7 mouse cellular contexts compared by ENCODE assay signal in the genomic region with DNA sequence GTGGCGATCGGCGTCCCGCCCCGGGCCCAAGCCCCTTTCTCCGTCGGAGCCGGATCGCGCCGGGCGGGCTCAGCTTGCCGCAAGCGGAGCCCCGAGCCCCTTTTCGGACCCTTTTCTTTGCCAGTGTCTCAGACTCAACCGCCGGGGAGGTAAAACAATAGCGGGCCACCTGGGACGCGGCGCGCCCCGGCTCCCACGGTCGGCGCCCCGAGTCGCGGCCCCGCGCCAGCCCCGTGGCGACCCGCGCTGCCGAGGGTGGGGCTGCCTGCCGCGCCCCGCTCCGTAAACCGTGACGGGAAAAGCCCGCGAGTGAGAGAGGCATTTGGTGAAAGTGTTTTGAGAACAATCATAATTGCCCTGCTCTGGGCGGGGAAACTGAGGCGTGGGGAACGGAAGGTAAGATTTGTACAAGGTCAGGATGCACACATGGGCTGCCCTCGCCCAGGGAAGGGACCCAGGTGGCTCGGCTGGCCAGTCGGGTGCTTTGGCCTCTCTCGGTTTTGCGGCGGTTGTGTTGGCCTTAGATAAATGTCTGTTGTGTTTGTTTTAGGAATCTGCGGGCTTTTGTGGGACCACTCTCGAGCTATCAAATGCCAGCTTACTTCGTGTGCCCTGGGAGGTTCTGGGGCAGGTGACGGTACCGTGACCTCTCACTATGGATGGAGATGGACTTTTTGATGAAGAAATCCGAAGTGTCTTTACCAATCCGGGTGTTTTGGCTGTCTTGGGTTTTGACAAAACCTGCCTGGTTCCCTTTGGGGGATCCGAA. TPM values are rescaled to one million over a fixed set of nuclear protein-coding genes. Genes with fewer than 3 reads are reported as not detected.
A peak's percentile ranks its signal among the peaks of the same experiment; 100 is the strongest.
DNase-seq lines count a peak whose midpoint lies in the region; ATAC-seq and TF ChIP-seq lines count a peak whose summit lies in the region.

No protein-coding gene starts in this region.

- H3K36me3 ChIP-seq in megakaryocyte, embryonic 14.5 days (replicated peaks; ENCODE audit: low read length): no peaks in the 10 kb centered on the region
- H3K36me3 ChIP-seq in embryonic facial prominence, embryonic 10.5 days (replicated peaks): no peaks in the 10 kb centered on the region
- H3K36me3 ChIP-seq in heart, embryonic 16.5 days (ENCODE audit: control insufficient read depth, insufficient read depth): no peaks in the 10 kb centered on the region
- no peaks in the 10 kb centered on the region for H3K36me3 ChIP-seq in liver, embryonic 14.5 days (replicated peaks; ENCODE audit: control insufficient read depth, insufficient read depth, low read depth)

- no peak for TF ChIP-seq EP300 in liver, embryonic 14.5 days (IDR thresholded peaks at IDR 0.05; ENCODE audit: low read depth)

- H3K4me2 ChIP-seq in heart, embryonic 16.5 days (ENCODE audit: low read depth, low read length): peak overlapping the region; percentile 91
- peak overlapping the region; percentile 92 for H3K4me2 ChIP-seq in liver, embryonic 14.5 days (ENCODE audit: low read depth)

- peaks cover 20% of the 10 kb centered on the region for H3K4me1 ChIP-seq in megakaryocyte, embryonic 14.5 days
- H3K4me1 ChIP-seq in embryonic facial prominence, embryonic 10.5 days: peaks cover 70% of the 10 kb centered on the region
- H3K4me1 ChIP-seq in heart, embryonic 16.5 days (ENCODE audit: control insufficient read depth, insufficient read depth, low read length): peaks cover 34% of the 10 kb centered on the region
- peaks cover 8 to 44% of the 10 kb centered on the region in 2 experiments for H3K4me1 ChIP-seq in liver, embryonic 14.5 days (replicated peaks; ENCODE audit: control insufficient read depth in 2 of 2, insufficient read depth in 2 of 2, low read length in 1 of 2)

- TF ChIP-seq CTCF in liver, embryonic 14.5 days (IDR thresholded peaks at IDR 0.05; ENCODE audit: low read depth): no peak

- H3K9ac ChIP-seq in heart, embryonic 16.5 days (ENCODE audit: low read length): peak overlapping the region; percentile 90
- H3K9ac ChIP-seq in liver, embryonic 14.5 days (replicated peaks): peak overlapping the region; percentile 73

- H3K9me3 ChIP-seq in megakaryocyte, embryonic 14.5 days: no peaks in the 10 kb centered on the region
- H3K9me3 ChIP-seq in embryonic facial prominence, embryonic 10.5 days: no peaks in the 10 kb centered on the region
- H3K9me3 ChIP-seq in heart, embryonic 16.5 days (replicated peaks; ENCODE audit: control insufficient read depth, low read length): no peaks in the 10 kb centered on the region
- H3K9me3 ChIP-seq in liver, embryonic 14.5 days (ENCODE audit: control insufficient read depth, low read length): no peaks in the 10 kb centered on the region

- H3K27me3 ChIP-seq in megakaryocyte, embryonic 14.5 days (replicated peaks): peaks cover 77% of the 10 kb centered on the region
- 0 out of 2 replicates have a peak, but pooled peaks cover 9% of the 10 kb centered on the region for H3K27me3 ChIP-seq in embryonic facial prominence, embryonic 10.5 days (replicated peaks; ENCODE audit: low read depth, poor library complexity, severe bottlenecking)
- no peaks in the 10 kb centered on the region for H3K27me3 ChIP-seq in heart, embryonic 16.5 days (ENCODE audit: control insufficient read depth, insufficient read depth, low read length)
- no peaks in the 10 kb centered on the region for H3K27me3 ChIP-seq in liver, embryonic 14.5 days (ENCODE audit: control insufficient read depth, insufficient read depth, low read length)

- H3K4me3 ChIP-seq in megakaryocyte, embryonic 14.5 days (replicated peaks): peak overlapping the region; percentile 90
- H3K4me3 ChIP-seq in embryonic facial prominence, embryonic 10.5 days: peak overlapping the region; percentile 95
- H3K4me3 ChIP-seq in heart, embryonic 16.5 days (ENCODE audit: low read length): peak overlapping the region; percentile 78
- peak overlapping the region; percentile 64 to 69 for H3K4me3 ChIP-seq in liver, embryonic 14.5 days (ENCODE audit: insufficient read depth in 1 of 2, low read depth in 2 of 2, low read length in 2 of 2)

- under 1% methylated on average over 62 of the region's 62 CpGs for WGBS in embryonic facial prominence, embryonic 10.5 days
- WGBS in heart, embryonic 16.5 days: under 1% methylated on average over 62 of the region's 62 CpGs
- under 1% methylated on average over 62 of the region's 62 CpGs for WGBS in liver, embryonic 14.5 days (ENCODE audit: insufficient replicate concordance)

- no peak for ATAC-seq in megakaryocyte, adult 5-6 weeks (ENCODE audit: poor library complexity, severe bottlenecking)
- ATAC-seq in heart, embryonic 16.5 days (replicated peaks; ENCODE audit: extremely low read depth, insufficient read depth, low FRiP score): peak; percentile 24
- peak; percentile 47; the same call in 1 of the 2 replicates for ATAC-seq in liver, embryonic 14.5 days (ENCODE audit: insufficient read depth)

- DNase-seq in embryonic facial prominence, embryonic 10.5 days (ENCODE audit: low spot score): no peak
- DNase-seq in liver, embryonic 14.5 days (ENCODE audit: low read depth in 3 of 3, low spot score in 3 of 3): no peak
- peak; percentile 50 for DNase-seq in testis, postnatal 10 days (ENCODE audit: low spot score)
- no peak for DNase-seq in left cerebral cortex, adult 9 months (ENCODE audit: low spot score in 2 of 2)

- peak overlapping the region; percentile 93 for H3K27ac ChIP-seq in embryonic facial prominence, embryonic 10.5 days (replicated peaks)
- H3K27ac ChIP-seq in heart, embryonic 16.5 days (ENCODE audit: low read length): peak overlapping the region; percentile 85
- H3K27ac ChIP-seq in liver, embryonic 14.5 days: no peak overlapping the region

RNA-seq across cellular contexts. Expression of a gene that starts 0.6 kb away (rescaled TPM):
- polyA plus RNA-seq in megakaryocyte, embryonic 14.5 days (2012; ENCODE audit: insufficient read depth, low replicate concordance): not detected in 2 replicates
- total RNA-seq in megakaryocyte, adult 5-6 weeks (2015): 0.11 TPM in 1 of 2 replicates, not detected in the other
- 0.40 and 0.57 TPM in 2 replicates for total RNA-seq in megakaryocyte, adult 5-6 weeks (2017)
- polyA plus RNA-seq in embryonic facial prominence, embryonic 10.5 days (2016; fragmentation: Nextera tagmentation; extraction: Ambion mirVana): 52.1 and 59.2 TPM in 2 replicates
- 36.2 and 38.1 TPM in 2 replicates for polyA plus RNA-seq in heart, embryonic 16.5 days (2015; fragmentation: Nextera tagmentation; extraction: Ambion mirVana)
- polyA plus RNA-seq in liver, embryonic 14.5 days (2012; rRNA removed): 1.2 and 1.3 TPM in 2 replicates
- polyA plus RNA-seq in liver, embryonic 14.5 days (2014; fragmentation: Nextera tagmentation; extraction: Ambion mirVana): 3.2 TPM in 2 replicates
